Mouse (Mus musculus): ENCODE measurements around the gene Arhgap9.

DNA sequence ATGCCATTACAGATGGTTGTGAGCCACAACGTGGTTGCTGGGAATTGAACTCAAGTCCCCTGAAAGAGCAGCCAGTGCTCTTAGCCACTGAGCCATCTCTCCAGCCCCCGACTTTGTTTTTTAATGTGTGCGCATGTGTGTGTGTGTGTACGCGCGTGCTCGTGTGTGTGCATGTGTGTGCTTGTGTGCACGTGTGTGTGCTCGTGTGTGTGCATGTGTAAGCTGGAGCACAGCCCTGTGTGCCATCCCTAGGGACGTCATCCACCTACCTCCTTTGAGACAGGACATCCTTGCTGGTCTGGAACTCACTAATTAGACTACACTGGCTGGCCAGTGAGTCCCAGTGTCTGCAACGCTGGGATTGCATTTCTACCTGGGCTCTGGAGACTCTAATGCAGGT is 31.0 kb downstream of the Arhgap9 start:
- TF ChIP-seq POLR2A (IDR thresholded peaks at IDR 0.05; ENCODE audit: insufficient read depth, low read depth, low read length) (no peak), CTCF (IDR thresholded peaks at IDR 0.05) (no peak), EP300 (IDR thresholded peaks at IDR 0.05; ENCODE audit: insufficient read depth, low read depth, low read length) (no peak)

All from heart, adult 2 months (tissue).